Mouse (Mus musculus) adipocyte (in vitro differentiated cells): ENCODE data around the gene Rnf213.

Experiments
- DNase-seq: peaks from one replicate; pipeline ENCODE4 v3.0.0-alpha.2; 2016; ENCODE audit warnings: low spot score

Rnf213 gene

GRCm38 (mm10) chr11:119390271-119391231, 2.3 kb upstream of the Rnf213 start:
- DNase-seq: peak; percentile 80

- DNase-seq: no peak
These were observed 1.4 kb upstream of the Rnf213 start for GRCm38 (mm10) chr11:119391386-119392000.

- DNase-seq: peak; percentile 14
These were observed 792 bp upstream of the Rnf213 start for GRCm38 (mm10) chr11:119392001-119392614.

- no peak for DNase-seq
These were observed 544 bp downstream of the Rnf213 start for GRCm38 (mm10) chr11:119393483-119393804.

GRCm38 (mm10) chr11:119394210-119394609, 1.3 kb downstream of the Rnf213 start:
- DNase-seq: no peak

- no peak for DNase-seq
These were observed 2.5 kb downstream of the Rnf213 start for GRCm38 (mm10) chr11:119395394-119395793.

GRCm38 (mm10) chr11:119395931-119396330, 3.0 kb downstream of the Rnf213 start:
- no peak for DNase-seq

- no peak for DNase-seq
These were observed 3.6 kb downstream of the Rnf213 start for GRCm38 (mm10) chr11:119396461-119396860.

GRCm38 (mm10) chr11:119402501-119403160, 9.7 kb downstream of the Rnf213 start:
- DNase-seq: no peak

- DNase-seq: peak; percentile 55
These were observed 11.7 kb downstream of the Rnf213 start for GRCm38 (mm10) chr11:119404627-119405026.

- DNase-seq: no peak
These were observed 14.5 kb downstream of the Rnf213 start for GRCm38 (mm10) chr11:119407381-119407780.

GRCm38 (mm10) chr11:119407977-119408376, 15.1 kb downstream of the Rnf213 start:
- no peak for DNase-seq

- DNase-seq: no peak
These were observed 26.6 kb downstream of the Rnf213 start for GRCm38 (mm10) chr11:119419327-119420118.

GRCm38 (mm10) chr11:119420426-119420825, 27.5 kb downstream of the Rnf213 start:
- no peak for DNase-seq

- DNase-seq: no peak
These were observed 34.5 kb downstream of the Rnf213 start for GRCm38 (mm10) chr11:119427431-119427830.

GRCm38 (mm10) chr11:119427986-119428385, 35.1 kb downstream of the Rnf213 start:
- no peak for DNase-seq

- no peak for DNase-seq
These were observed 35.8 kb downstream of the Rnf213 start for GRCm38 (mm10) chr11:119428649-119429136.

- no peak for DNase-seq
These were observed 38.6 kb downstream of the Rnf213 start for GRCm38 (mm10) chr11:119431516-119431915.

GRCm38 (mm10) chr11:119432706-119433105, 39.8 kb downstream of the Rnf213 start:
- no peak for DNase-seq

- DNase-seq: no peak
These were observed 41.4 kb downstream of the Rnf213 start for GRCm38 (mm10) chr11:119434316-119434715.
